Mouse (Mus musculus): ENCODE data around the gene Rdh9.
"Not testable (repeated sequence)": the region's sequence is repeated elsewhere in the genome, so short reads cannot be mapped to it uniquely, and the experiment has no call there.

The Rdh9 gene

DNA sequence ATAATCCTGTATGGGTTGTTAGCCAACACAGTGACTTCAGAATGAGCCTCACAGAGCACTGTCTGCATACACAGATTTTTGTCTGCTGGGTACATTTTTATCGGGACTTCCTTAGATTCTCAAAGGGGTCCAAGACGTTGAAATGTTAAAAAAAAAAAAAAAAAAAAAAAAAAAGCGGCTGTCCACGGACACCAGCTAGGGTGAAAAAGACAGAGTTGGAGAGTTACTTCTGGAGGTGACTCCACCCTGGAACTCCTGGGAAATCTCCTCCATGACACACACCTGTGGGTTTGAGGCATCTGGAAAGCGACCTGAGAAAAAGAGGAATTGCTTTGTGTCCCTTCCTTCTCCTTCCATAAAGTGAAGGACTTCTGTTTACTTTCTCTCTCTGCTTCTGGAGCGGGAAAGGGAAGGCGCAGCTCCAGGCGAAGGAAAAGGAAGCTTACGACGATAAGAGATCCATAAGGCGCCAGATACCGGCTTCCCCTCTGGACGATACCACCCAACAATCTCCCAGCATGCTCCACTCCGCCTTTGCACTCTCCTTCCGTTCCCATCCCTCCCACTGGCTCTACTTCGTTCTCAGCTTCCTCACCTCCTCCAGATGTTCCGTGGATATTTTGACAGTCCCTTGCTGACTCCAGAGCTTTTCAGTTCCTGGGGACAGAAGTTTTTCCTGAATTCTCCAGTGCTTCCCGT is 20.3 kb upstream of the Rdh9 start:
- DNase-seq (ENCODE audit: low spot score in 2 of 2), result no peak

DNA sequence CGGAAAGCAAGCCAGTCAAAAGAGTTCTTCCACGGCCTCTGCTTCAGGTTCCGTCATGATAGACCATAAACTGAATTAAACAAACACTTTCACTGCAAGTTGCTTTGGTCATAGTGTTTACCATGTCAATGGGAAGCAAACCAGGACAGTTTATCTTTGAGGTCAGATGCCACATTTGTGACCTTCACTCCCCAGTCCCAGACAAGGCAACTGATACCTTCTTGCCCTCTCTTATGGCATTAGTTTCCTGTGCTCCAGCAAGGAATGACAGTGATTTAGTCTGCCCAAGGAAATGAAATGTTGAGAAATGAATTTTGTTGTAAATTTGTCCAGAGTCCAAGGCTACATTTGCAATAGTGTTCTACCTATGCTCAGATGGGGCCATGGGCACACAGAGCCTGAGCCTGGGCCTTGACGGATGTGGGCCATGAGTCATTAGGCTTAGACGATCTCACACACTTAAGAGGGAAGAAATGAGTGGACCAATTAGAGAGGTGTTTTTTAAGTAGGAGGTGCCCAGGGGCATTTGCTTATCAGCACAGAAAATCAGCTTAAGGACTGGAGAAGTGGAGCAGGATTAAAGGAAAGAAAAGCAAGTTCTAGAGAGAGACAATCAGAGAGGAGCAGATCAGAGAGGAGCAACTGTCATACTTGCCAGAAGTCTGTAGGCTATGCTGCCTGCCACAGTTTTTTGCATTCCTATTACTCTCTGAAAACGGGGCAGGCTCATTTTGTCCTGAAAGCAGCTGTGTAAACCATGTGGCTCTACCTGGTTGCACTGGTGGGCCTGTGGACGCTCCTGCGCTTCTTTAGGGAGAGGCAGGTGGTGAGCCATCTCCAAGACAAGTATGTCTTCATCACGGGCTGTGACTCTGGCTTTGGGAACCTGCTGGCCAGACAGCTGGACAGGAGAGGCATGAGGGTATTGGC is 16.7 kb upstream of the Rdh9 start, which contains the start of the genes Rdh1 and Rdh16f1:
Rdh1 (plus strand) TSS at position 541 of the 930 bp plus-strand sequence.
Rdh16f1 (plus strand) TSS at position 607 of the 930 bp plus-strand sequence.
- DNase-seq (ENCODE audit: low spot score in 2 of 2), result no peak

DNA sequence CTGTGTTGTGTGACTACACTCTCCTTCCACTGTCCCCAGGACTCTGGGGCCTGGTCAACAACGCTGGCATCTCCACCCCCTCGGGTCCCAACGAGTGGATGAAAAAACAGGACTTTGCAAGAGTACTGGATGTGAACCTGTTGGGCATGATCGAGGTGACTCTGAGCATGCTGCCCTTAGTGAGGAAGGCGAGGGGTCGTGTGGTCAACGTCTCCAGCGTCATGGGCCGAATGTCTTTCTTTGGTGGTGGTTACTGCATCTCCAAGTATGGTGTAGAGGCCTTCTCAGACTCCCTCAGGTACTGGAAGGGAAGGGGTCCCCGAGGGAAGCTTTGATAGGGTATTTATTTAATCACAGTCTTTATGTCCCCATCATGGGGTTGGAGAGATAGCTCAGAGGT is 13.3 kb upstream of the Rdh9 start:
- DNase-seq (ENCODE audit: low spot score in 2 of 2), result not testable (repeated sequence)

DNA sequence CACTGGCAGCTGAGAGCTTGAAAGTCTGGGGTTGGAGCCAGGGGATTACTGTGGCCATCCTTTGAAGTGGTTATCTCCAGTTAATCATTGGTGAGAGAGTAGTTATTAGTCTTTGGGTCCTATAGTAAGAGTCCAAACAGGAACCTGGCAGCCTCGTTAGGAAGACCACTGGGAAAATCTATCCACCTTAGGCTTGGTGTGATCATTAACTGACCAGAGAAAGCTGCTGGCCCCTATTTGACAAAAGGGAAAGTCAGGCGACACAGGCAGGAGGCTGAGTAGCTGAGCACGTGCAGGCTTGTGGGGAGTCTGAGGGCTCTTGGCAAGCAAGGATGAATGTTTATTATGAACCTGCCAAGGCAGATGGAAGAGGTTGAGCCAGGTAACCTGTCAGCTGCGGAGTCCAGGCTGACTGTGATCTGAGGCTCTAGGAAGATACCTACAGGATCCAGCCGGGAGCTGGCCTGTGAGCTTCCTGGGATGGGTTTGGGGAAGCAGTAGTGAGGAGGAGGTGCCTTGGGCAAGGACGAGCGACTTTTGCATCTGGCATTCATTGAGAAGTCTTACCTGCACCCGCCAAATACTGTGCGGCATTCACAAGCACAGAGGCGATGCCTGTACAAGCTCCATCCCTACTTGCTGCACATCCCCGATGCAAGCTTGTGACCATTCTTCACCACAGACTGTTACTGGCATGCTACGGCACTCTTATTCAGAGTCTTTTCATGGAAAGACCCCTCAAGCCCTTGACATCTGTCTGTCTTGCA is 12.1 kb upstream of the Rdh9 start:
- DNase-seq (ENCODE audit: low spot score in 2 of 2), result no peak

- DNase-seq (ENCODE audit: low spot score in 2 of 2), result no peak
Observed at GRCm38 (mm10) chr10:127766564-127766963, 9.6 kb upstream of the Rdh9 start.

DNA sequence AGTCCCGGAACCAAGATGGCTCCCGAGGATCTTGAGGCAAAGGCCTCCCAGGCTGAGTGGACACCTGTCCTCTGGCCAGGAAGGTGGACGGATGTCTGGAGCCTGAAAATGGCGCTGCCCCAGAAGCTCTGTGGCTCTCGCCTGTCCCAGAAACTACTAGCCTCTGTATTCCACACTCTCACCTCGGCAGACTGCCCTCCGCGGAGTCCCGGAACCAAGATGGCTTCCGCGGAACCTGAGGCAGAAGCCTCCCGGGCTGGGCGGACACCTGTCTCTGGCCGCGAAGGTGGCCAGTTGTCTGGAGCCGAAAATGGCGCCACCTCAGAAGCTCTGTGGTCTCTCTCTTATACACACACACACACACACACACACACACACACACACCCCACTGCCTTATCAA is 6.1 kb downstream of the Rdh9 start:
- not testable (repeated sequence) for DNase-seq (ENCODE audit: low spot score in 2 of 2)

GRCm38 (mm10) chr10:127785411-127785810 is 9.2 kb downstream of the Rdh9 start:
- not testable (repeated sequence) for DNase-seq (ENCODE audit: low spot score in 2 of 2)

GRCm38 (mm10) chr10:127799295-127799694 is 23.1 kb downstream of the Rdh9 start:
- DNase-seq (ENCODE audit: low spot score in 2 of 2), result no peak

DNA sequence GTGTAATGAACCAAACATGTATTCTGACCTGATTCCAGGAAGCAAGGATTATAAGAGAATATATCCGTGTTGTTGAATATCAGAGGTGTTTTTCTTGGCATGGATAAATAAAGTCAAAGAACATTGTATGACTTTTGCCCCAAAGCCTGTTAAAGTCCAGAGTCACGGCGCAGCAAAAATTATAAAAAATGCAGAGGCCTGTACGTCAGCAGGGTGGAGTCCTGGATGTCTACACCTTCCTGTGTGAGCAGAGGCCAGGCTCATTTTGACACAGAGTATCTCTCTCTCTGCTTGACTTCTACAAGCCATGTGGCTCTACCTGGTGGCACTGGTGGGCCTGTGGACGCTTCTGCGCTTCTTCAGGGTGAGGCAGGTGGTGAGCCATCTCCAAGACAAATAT is 24.7 kb downstream of the Rdh9 start, which contains the start of gene Rdh16:
Rdh16 (plus strand) TSS at position 262 of the 400 bp plus-strand sequence.
- no peak for DNase-seq (ENCODE audit: low spot score in 2 of 2)

DNA sequence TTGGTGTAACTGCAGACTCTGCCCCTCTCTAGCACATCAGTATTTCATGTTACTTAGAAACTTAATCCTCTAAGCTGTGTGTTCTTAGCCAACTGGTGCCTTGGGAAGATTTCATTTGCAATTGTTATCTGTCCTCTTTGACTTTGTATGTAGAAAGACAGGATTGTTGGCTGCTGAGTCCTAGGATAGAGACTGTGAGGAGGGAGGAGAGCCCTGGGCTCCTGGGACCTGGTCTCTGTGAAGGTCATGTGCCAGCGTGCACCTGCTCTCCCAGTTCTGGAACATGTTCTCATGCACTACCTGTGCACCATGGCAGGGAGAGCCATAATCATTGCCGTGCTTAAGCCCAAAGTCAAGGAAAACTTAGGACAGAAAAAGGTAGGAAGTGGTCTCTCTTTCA is 25.4 kb downstream of the Rdh9 start:
- DNase-seq (ENCODE audit: low spot score in 2 of 2), result no peak

- DNase-seq (ENCODE audit: low spot score in 2 of 2), result no peak
Observed at GRCm38 (mm10) chr10:127802236-127802635, 26.1 kb downstream of the Rdh9 start.

GRCm38 (mm10) chr10:127804416-127804815 is 28.2 kb downstream of the Rdh9 start:
- no peak for DNase-seq (ENCODE audit: low spot score in 2 of 2)

- DNase-seq (ENCODE audit: low spot score in 2 of 2), result no peak
Observed at GRCm38 (mm10) chr10:127815888-127816287, 39.7 kb downstream of the Rdh9 start.

DNA sequence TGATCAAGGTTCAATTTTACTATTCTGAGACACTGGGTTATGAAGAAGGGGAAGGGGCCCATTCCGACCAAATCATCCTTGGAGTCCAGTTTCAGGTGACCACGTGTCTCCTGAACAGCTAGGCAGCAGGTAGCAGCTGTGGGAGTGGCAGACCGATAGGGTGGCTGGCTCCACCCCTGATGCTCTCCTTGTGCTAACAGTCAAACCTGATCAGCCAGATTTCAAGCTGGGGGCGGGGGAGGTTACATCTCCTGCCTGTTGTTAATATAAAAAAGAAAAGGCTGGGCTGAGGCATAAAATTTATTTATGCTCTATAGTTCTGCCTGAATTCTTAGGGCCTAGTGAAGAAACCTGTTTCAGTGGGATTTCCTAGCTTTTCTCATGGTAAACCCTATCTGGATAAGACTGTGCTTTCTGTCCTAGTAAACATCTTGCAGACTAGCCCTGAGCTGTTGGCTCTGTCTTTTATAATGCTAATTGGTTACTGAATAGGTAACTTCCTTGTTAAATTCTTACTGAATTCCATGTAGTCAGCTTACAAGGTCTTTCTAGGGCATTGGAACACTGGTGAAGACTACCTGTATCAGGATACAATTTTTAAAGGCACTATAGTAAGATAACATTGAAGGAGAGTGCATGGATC is 41.2 kb downstream of the Rdh9 start:
- peak in 1 of 2 experiments; percentile 9 for DNase-seq (ENCODE audit: low spot score in 2 of 2)

- DNase-seq (ENCODE audit: low spot score in 2 of 2), result not testable (repeated sequence)
Observed at GRCm38 (mm10) chr10:127821806-127822205, 45.6 kb downstream of the Rdh9 start.

DNA sequence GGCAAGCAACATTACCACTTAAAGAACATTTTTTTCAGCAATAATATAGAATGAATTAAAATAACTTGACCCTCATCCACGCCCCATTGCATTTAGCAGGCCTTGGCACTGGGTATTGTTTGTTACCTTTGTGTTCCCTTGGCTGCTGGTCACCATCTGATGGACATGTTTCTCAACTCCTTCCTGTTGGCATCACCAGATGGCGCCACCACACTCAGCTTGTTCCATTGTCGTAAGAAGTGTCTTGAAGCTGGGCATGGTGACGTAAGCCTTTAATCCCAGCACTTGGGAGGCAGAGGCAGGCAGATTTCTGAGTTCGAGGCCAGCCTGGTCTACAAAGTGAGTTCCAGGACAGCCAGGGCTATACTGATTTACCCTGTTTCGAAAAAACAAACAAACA is 49.2 kb downstream of the Rdh9 start:
- peak in 1 of 2 experiments; percentile 25 for DNase-seq (ENCODE audit: low spot score in 2 of 2)

DNA sequence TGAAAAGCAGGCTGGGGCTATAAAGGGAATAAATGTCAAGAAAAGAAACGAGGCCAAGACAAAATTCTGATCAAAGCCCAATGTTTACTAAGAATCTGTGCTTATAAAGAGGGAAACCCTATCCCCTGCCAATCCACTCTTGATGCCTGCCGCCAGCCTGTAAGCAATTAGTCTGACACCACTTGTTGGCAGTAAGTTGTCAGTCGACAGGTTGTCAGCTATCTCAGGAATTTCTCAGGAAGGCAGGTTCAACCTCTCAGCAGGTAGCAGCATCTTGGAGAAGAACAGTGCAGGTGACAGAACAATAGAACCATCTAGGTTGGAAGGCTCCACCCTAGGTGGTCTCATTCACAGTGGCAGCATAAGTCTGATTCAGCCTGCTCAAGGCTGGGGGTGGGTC is 52.9 kb downstream of the Rdh9 start:
- DNase-seq (ENCODE audit: low spot score in 2 of 2), result no peak

GRCm38 (mm10) chr10:127834186-127834585 is 58.0 kb downstream of the Rdh9 start:
- DNase-seq (ENCODE audit: low spot score in 2 of 2), result not testable (repeated sequence)

GRCm38 (mm10) chr10:127835292-127835691 is 59.1 kb downstream of the Rdh9 start:
- DNase-seq (ENCODE audit: low spot score in 2 of 2), result no peak

- DNase-seq (ENCODE audit: low spot score in 2 of 2), result peak in 1 of 2 experiments; percentile 9
Observed at GRCm38 (mm10) chr10:127837793-127838192, 61.6 kb downstream of the Rdh9 start.

GRCm38 (mm10) chr10:127838539-127838938 is 62.4 kb downstream of the Rdh9 start:
- DNase-seq (ENCODE audit: low spot score in 2 of 2), result no peak
